Mouse (Mus musculus): ENCODE data around the gene Filip1l. TPM values are rescaled to one million over a fixed set of nuclear protein-coding genes. Genes with fewer than 3 reads are reported as not detected.

The Filip1l gene
- polyA plus RNA-seq, 1 experiment from 2014 or later = 30.4 TPM

DNA sequence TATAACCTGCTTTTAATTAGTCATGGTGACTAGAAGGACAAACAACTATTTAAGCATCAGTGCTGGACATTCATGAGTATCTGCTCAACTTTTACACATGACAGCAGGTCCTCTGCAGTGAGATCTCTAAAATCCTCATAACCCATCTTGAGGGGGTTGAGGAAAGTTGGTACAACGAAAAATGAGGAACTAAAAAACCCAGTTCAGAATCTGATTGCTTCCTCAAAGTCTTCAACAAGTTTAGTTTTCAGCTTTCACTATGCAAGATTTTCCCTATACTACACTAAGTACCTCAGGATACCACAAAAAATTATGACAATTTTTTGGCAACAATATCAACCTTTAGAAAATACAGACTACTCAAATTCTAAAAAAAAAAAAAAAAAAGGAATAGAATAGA, 181.5 kb downstream of the Filip1l start:
- H3K4me1 ChIP-seq (replicated peaks; ENCODE audit: insufficient read depth, low read length) = no peaks in the 10 kb centered on the region
- TF ChIP-seq CTCF (IDR thresholded peaks at IDR 0.05; ENCODE audit: low read depth) = no peak
- no peaks in the 10 kb centered on the region for H3K36me3 ChIP-seq (ENCODE audit: insufficient read depth, low read length)
- H3K4me2 ChIP-seq (ENCODE audit: low read length) = no peak overlapping the region
- 89% methylated on average over 1 of the region's 1 CpGs for WGBS
- ATAC-seq (replicated peaks; ENCODE audit: low FRiP score, low read depth) = no peak
- no peak overlapping the region for H3K4me3 ChIP-seq (replicated peaks; ENCODE audit: low read depth, low read length)
- H3K9ac ChIP-seq (ENCODE audit: low read depth, low read length) = no peak overlapping the region
- DNase-seq (ENCODE audit: low spot score) = no peak
- no peaks in the 10 kb centered on the region for H3K27me3 ChIP-seq (ENCODE audit: insufficient read depth, low read length)
- H3K9me3 ChIP-seq (replicated peaks; ENCODE audit: low read length) = no peaks in the 10 kb centered on the region
- no peak overlapping the region for H3K27ac ChIP-seq

DNA sequence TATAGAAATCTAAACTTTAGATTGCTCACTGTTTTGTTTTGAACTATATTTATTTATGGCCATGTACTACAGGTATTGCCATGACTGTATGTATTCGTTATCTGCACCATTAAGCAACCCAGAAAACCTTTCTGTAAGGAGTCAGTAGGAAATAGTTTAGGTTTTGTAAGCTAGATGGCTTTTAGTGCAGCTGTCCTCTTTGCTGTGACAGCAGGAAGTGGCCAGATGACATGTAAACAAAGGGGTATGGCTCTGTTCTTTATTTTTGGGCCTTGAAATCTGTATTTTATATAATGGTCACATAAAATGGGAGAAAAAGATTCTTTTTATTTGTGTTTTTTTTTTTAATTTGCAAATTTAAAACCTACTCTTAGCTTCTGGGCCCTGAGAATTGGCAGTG, 181.9 kb downstream of the Filip1l start:
- Histone ChIP-seq H3K4me2 (ENCODE audit: low read length) (no peak overlapping the region), H3K36me3 (ENCODE audit: insufficient read depth, low read length) (no peaks in the 10 kb centered on the region), H3K27me3 (ENCODE audit: insufficient read depth, low read length) (no peaks in the 10 kb centered on the region), H3K9me3 (replicated peaks; ENCODE audit: low read length) (no peaks in the 10 kb centered on the region), H3K9ac (ENCODE audit: low read depth, low read length) (no peak overlapping the region), H3K27ac (no peak overlapping the region), H3K4me3 (replicated peaks; ENCODE audit: low read depth, low read length) (no peak overlapping the region), H3K4me1 (replicated peaks; ENCODE audit: insufficient read depth, low read length) (no peaks in the 10 kb centered on the region)
- WGBS = 65% methylated on average over 1 of the region's 1 CpGs
- DNase-seq (ENCODE audit: low spot score) = no peak
- TF ChIP-seq CTCF (IDR thresholded peaks at IDR 0.05; ENCODE audit: low read depth) = no peak
- no peak for ATAC-seq (replicated peaks; ENCODE audit: low FRiP score, low read depth)

DNA sequence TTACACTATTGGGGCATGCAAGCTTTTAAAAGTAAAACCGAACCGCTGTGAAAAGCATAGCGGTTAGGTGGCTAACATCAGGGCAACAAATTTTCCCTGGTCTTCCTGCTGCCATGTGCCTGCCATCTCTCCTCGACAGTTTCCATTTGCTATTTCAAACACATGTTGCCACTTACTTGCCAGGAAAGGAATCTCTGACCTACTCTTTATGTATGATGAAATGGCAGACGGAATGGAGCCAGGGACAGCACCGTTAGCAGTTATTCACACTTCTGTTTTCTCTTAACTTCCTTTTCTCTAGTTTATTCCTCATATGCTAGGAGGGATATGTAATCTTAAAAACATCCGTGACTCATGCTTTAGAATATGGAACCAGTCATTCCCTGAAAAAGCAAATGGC, 183.6 kb downstream of the Filip1l start:
- ATAC-seq (replicated peaks; ENCODE audit: low FRiP score, low read depth) = no peak
- H3K9me3 ChIP-seq (replicated peaks; ENCODE audit: low read length) = no peaks in the 10 kb centered on the region
- DNase-seq (ENCODE audit: low spot score) = no peak

DNA sequence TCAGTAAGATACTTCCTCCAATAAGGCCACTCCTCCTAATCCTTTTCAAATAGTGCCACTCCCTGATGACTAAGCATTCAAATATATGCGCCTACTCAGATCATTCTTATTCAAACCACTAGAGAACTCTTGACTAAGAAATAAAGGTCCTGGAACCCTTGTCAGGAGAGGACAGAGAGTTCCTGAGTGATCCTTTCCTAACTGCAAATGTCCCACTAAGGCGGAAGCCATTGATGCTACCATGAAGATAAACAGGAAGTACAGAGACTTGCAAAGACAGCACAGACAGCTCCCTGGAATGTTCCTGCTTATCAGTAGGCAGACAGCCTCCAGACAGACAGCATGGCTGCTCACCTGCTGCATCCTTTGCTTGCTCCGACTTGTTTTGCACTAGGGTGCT, 190.3 kb downstream of the Filip1l start:
- Histone ChIP-seq H3K27ac (no peak overlapping the region), H3K4me3 (replicated peaks; ENCODE audit: low read depth, low read length) (no peak overlapping the region), H3K4me2 (ENCODE audit: low read length) (no peak overlapping the region), H3K27me3 (ENCODE audit: insufficient read depth, low read length) (no peaks in the 10 kb centered on the region), H3K9ac (ENCODE audit: low read depth, low read length) (no peak overlapping the region), H3K4me1 (replicated peaks; ENCODE audit: insufficient read depth, low read length) (no peaks in the 10 kb centered on the region), H3K9me3 (replicated peaks; ENCODE audit: low read length) (no peaks in the 10 kb centered on the region), H3K36me3 (ENCODE audit: insufficient read depth, low read length) (no peaks in the 10 kb centered on the region)
- TF ChIP-seq CTCF (IDR thresholded peaks at IDR 0.05; ENCODE audit: low read depth) = no peak
- DNase-seq (ENCODE audit: low spot score) (no peak), ATAC-seq (replicated peaks; ENCODE audit: low FRiP score, low read depth) (no peak)
- WGBS = 95% methylated on average over 3 of the region's 3 CpGs

More for the DNA sequence above, 183.6 kb downstream of the Filip1l start:
- 88% methylated on average over 7 of the region's 7 CpGs for WGBS
- H3K4me1 ChIP-seq (replicated peaks; ENCODE audit: insufficient read depth, low read length) = no peaks in the 10 kb centered on the region
- no peaks in the 10 kb centered on the region for H3K36me3 ChIP-seq (ENCODE audit: insufficient read depth, low read length)
- no peak overlapping the region for H3K9ac ChIP-seq (ENCODE audit: low read depth, low read length)
- H3K27ac ChIP-seq = no peak overlapping the region
- no peaks in the 10 kb centered on the region for H3K27me3 ChIP-seq (ENCODE audit: insufficient read depth, low read length)
- no peak overlapping the region for H3K4me2 ChIP-seq (ENCODE audit: low read length)
- no peak overlapping the region for H3K4me3 ChIP-seq (replicated peaks; ENCODE audit: low read depth, low read length)
- no peak for TF ChIP-seq CTCF (IDR thresholded peaks at IDR 0.05; ENCODE audit: low read depth)

DNA sequence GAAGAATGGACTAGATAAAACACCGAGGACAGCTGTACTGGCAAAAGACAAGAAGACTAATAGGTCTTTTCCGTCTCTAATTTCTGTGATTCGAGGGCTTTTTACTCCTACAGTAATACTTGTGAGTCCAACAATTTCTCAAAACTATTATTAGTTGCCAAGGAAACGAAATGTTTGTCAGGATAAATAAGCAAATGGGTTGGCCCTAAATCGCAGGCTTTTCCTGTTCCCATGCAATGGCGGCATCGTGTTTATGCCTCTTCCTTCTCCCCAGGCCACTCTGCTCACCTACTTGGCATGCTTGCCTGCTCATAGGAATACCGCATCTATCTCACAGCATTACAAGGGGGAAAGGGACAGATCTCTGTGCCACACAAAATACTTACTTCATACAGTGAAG, 191.5 kb downstream of the Filip1l start:
- WGBS = 70% methylated on average over 8 of the region's 8 CpGs
- TF ChIP-seq CTCF (IDR thresholded peaks at IDR 0.05; ENCODE audit: low read depth) = no peak
- Histone ChIP-seq H3K27ac (no peak overlapping the region), H3K4me1 (replicated peaks; ENCODE audit: insufficient read depth, low read length) (no peaks in the 10 kb centered on the region), H3K4me2 (ENCODE audit: low read length) (no peak overlapping the region), H3K9ac (ENCODE audit: low read depth, low read length) (no peak overlapping the region), H3K36me3 (ENCODE audit: insufficient read depth, low read length) (no peaks in the 10 kb centered on the region), H3K27me3 (ENCODE audit: insufficient read depth, low read length) (no peaks in the 10 kb centered on the region), H3K9me3 (replicated peaks; ENCODE audit: low read length) (no peaks in the 10 kb centered on the region), H3K4me3 (replicated peaks; ENCODE audit: low read depth, low read length) (no peak overlapping the region)
- DNase-seq (ENCODE audit: low spot score) (no peak), ATAC-seq (replicated peaks; ENCODE audit: low FRiP score, low read depth) (no peak)

DNA sequence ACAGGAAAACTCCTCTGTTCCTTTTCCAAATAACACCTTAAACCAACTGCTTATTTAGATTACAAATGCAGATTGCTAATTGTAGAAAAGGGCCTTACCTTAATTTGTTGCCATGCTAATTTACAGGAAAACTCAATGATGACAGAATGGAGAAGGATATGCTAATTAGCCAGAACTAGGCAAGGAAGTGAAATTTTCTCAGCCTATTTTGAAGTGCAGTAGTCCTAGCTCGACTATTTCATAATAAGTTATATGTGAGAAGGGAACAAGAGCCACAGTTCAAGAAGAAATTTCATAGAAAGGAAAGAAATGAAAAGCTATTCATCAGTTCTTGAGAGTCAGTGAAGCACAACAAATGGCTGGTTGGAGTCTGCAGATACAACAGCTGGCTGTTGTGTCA, 193.5 kb downstream of the Filip1l start:
- no peak overlapping the region for H3K4me3 ChIP-seq (replicated peaks; ENCODE audit: low read depth, low read length)
- no peak overlapping the region for H3K9ac ChIP-seq (ENCODE audit: low read depth, low read length)
- ATAC-seq (replicated peaks; ENCODE audit: low FRiP score, low read depth) (no peak), DNase-seq (ENCODE audit: low spot score) (no peak)
- no peak overlapping the region for H3K27ac ChIP-seq
- no peaks in the 10 kb centered on the region for H3K4me1 ChIP-seq (replicated peaks; ENCODE audit: insufficient read depth, low read length)
- H3K36me3 ChIP-seq (ENCODE audit: insufficient read depth, low read length) = no peaks in the 10 kb centered on the region
- TF ChIP-seq CTCF (IDR thresholded peaks at IDR 0.05; ENCODE audit: low read depth) = no peak
- WGBS = 70% methylated on average over 1 of the region's 1 CpGs
- no peak overlapping the region for H3K4me2 ChIP-seq (ENCODE audit: low read length)
- no peaks in the 10 kb centered on the region for H3K9me3 ChIP-seq (replicated peaks; ENCODE audit: low read length)
- no peaks in the 10 kb centered on the region for H3K27me3 ChIP-seq (ENCODE audit: insufficient read depth, low read length)

DNA sequence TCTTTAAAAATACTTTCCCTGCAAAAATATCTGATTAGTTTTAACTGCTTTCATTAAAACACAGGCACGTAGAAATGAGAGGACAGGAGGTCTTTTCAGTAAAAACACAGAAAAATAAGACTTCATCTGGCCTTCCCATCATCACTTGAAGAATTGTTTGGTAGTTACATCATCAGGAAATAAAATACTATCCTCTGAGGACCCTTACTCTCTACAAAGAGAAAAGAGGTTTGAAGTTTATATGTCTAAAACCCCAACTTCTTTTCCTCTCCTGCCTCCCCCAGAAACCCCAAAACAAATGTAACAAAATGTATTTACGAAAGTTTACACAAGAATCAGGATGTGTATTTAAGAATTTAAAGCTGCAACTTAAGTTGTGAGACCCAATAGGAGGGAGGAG, 195.7 kb downstream of the Filip1l start:
- 54% methylated on average over 2 of the region's 2 CpGs for WGBS
- Histone ChIP-seq H3K27me3 (ENCODE audit: insufficient read depth, low read length) (no peaks in the 10 kb centered on the region), H3K4me2 (ENCODE audit: low read length) (peak overlapping the region; percentile 85), H3K9ac (ENCODE audit: low read depth, low read length) (peak overlapping the region; percentile 94), H3K4me1 (replicated peaks; ENCODE audit: insufficient read depth, low read length) (no peaks in the 10 kb centered on the region; the same call in none of the 2 replicates), H3K36me3 (ENCODE audit: insufficient read depth, low read length) (no peaks in the 10 kb centered on the region), H3K27ac (no peak overlapping the region), H3K4me3 (replicated peaks; ENCODE audit: low read depth, low read length) (peak overlapping the region; percentile 78), H3K9me3 (replicated peaks; ENCODE audit: low read length) (no peaks in the 10 kb centered on the region)
- no peak for DNase-seq (ENCODE audit: low spot score)
- no peak for TF ChIP-seq CTCF (IDR thresholded peaks at IDR 0.05; ENCODE audit: low read depth)
- ATAC-seq (replicated peaks; ENCODE audit: low FRiP score, low read depth) = no peak
